Comparison of ENCODE assay signal across 9 mouse cellular contexts in genomic region chr15:81199372-81199959, GRCm38 (mm10). TPM values are rescaled to one million over a fixed set of nuclear protein-coding genes. Genes with fewer than 3 reads are reported as not detected.
A peak's percentile ranks its signal among the peaks of the same experiment; 100 is the strongest.
DNase-seq lines count a peak whose midpoint lies in the region; ATAC-seq and TF ChIP-seq lines count a peak whose summit lies in the region.
"Had no signal": no experiment of that assay in that cellular context is flagged by ENCODE, and none has a peak within 500 bp of the region (broad histone marks: within the 10 kb centered on the region; RNA-seq: fewer than 3 reads in every experiment).

No protein-coding gene starts in this region.

- DNase-seq in intestine, embryonic 14.5 days (ENCODE audit: low spot score), result peak; percentile 89
- peak; percentile 79 for DNase-seq in ES-E14 (ENCODE audit: low read depth, low spot score)
- peak; percentile 81 for DNase-seq in c-Kit-positive CD71-negative TER-119-negative erythroid progenitor cells, embryonic 14.5 days (ENCODE audit: low read depth)
- peak; percentile 68 for DNase-seq in gastrocnemius, postnatal 14 days
- DNase-seq in layer of hippocampus, adult 9-11 months, result peak; percentile 44
- peak; percentile 88 for DNase-seq in lung, postnatal 14 days
- peak; percentile 67 to 88 for DNase-seq in spleen, postnatal 4 days (ENCODE audit: low spot score in 2 of 2)

- H3K4me1 ChIP-seq in intestine, embryonic 14.5 days (replicated peaks; ENCODE audit: control insufficient read depth, insufficient read depth, low read length), result no peaks in the 10 kb centered on the region
- H3K4me1 ChIP-seq in intestine, embryonic 16.5 days (ENCODE audit: control insufficient read depth, insufficient read depth, low read length), result no peaks in the 10 kb centered on the region
- no peaks in the 10 kb centered on the region for H3K4me1 ChIP-seq in ES-E14 (ENCODE audit: control insufficient read depth in 2 of 2, insufficient read depth in 2 of 2, low read length in 2 of 2, poor library complexity in 1 of 2)

- WGBS in intestine, embryonic 14.5 days, result 21% methylated on average over 4 of the region's 4 CpGs
- WGBS in intestine, embryonic 16.5 days, result 18% methylated on average over 4 of the region's 4 CpGs

- ATAC-seq in intestine, embryonic 14.5 days (replicated peaks; ENCODE audit: low FRiP score, low TSS enrichment, low read depth), result no peak
- no peak for ATAC-seq in intestine, embryonic 16.5 days

- no peak overlapping the region for H3K9ac ChIP-seq in intestine, embryonic 14.5 days (ENCODE audit: low read length)
- no peak overlapping the region for H3K9ac ChIP-seq in intestine, embryonic 16.5 days (ENCODE audit: low read depth, low read length)
- H3K9ac ChIP-seq in ES-E14 (ENCODE audit: insufficient read depth, low read depth, low read length, poor library complexity, severe bottlenecking), result no peak overlapping the region

- intact Hi-C loops in gastrocnemius, postnatal 14 days (cut with DNase I; ENCODE audit: low total_unique reads), result loop anchor here (5.0 kb wide), 2 partner anchors 122 to 172 kb away; no protein-coding TSS in a partner anchor

- no peak overlapping the region for H3K27ac ChIP-seq in intestine, embryonic 14.5 days (ENCODE audit: low read depth)
- no peak overlapping the region for H3K27ac ChIP-seq in intestine, embryonic 16.5 days (ENCODE audit: low read length)
- no peak overlapping the region for H3K27ac ChIP-seq in ES-E14 (ENCODE audit: insufficient read depth, low read depth, low read length, poor library complexity, severe bottlenecking)

- no peaks in the 10 kb centered on the region for H3K27me3 ChIP-seq in intestine, embryonic 14.5 days (replicated peaks; ENCODE audit: control insufficient read depth, insufficient read depth, low read length)
- H3K27me3 ChIP-seq in intestine, embryonic 16.5 days (replicated peaks; ENCODE audit: control insufficient read depth, insufficient read depth, low read length), result no peaks in the 10 kb centered on the region

- in situ Hi-C loops in ES-E14 (cut with MboI; ENCODE audit: low sequenced_read_pairs in 2 of 2, unreplicated experiment in 2 of 2), result no loop called here

- no peak overlapping the region for H3K4me3 ChIP-seq in intestine, embryonic 14.5 days (ENCODE audit: low read depth, low read length)
- H3K4me3 ChIP-seq in intestine, embryonic 16.5 days (ENCODE audit: low read length), result no peak overlapping the region
- H3K4me3 ChIP-seq in ES-E14 (ENCODE audit: insufficient read depth in 1 of 2, low read depth in 1 of 2, low read length in 2 of 2, poor library complexity in 1 of 2, severe bottlenecking in 1 of 2), result no peak overlapping the region
- H3K4me3 ChIP-seq: erythroblast, embryonic 14.5 days had no signal

- H3K9me3 ChIP-seq in intestine, embryonic 14.5 days (ENCODE audit: control insufficient read depth, low read length), result no peaks in the 10 kb centered on the region
- H3K9me3 ChIP-seq in intestine, embryonic 16.5 days (ENCODE audit: control insufficient read depth, low read length), result no peaks in the 10 kb centered on the region
- H3K9me3 ChIP-seq in ES-E14 (ENCODE audit: control insufficient read depth, insufficient read depth, low read depth, low read length), result no peaks in the 10 kb centered on the region

- no peaks in the 10 kb centered on the region for H3K36me3 ChIP-seq in intestine, embryonic 14.5 days (ENCODE audit: control insufficient read depth, insufficient read depth, low read length)
- no peaks in the 10 kb centered on the region for H3K36me3 ChIP-seq in intestine, embryonic 16.5 days (ENCODE audit: control insufficient read depth, insufficient read depth, low read length)
- H3K36me3 ChIP-seq in ES-E14 (ENCODE audit: control insufficient read depth, insufficient read depth, low read length, poor library complexity, severe bottlenecking), result no peaks in the 10 kb centered on the region

- H3K4me2 ChIP-seq in intestine, embryonic 14.5 days (ENCODE audit: low read length), result no peak overlapping the region
- no peak overlapping the region for H3K4me2 ChIP-seq in intestine, embryonic 16.5 days (ENCODE audit: low read depth, low read length)

TF ChIP-seq in ES-E14, 5 proteins besides CTCF, POLR2A, EP300 and RAD21:
- TF ChIP-seq ZNF384 (IDR thresholded peaks at IDR 0.05; ENCODE audit: low read depth, low read length), result peak; percentile 96
- TF ChIP-seq CHD2 (IDR thresholded peaks at IDR 0.05; ENCODE audit: low read depth, low read length), result no peak
- TF ChIP-seq ZC3H11A (IDR thresholded peaks at IDR 0.05; ENCODE audit: borderline replicate concordance, low read depth, low read length), result 0 out of 2 replicates have a peak, but pooled peaks have one; percentile 1

RNA-seq across cellular contexts. Expression of gene Mrtfa, which starts 8.9 kb away (rescaled TPM):
- 21.2 and 25.1 TPM in 2 replicates for polyA plus RNA-seq in intestine, embryonic 14.5 days (2014; fragmentation: Nextera tagmentation; extraction: Ambion mirVana)
- 13.7 and 16.5 TPM in 2 replicates for polyA plus RNA-seq in intestine, embryonic 16.5 days (2015; fragmentation: Nextera tagmentation; extraction: Ambion mirVana)
- total RNA-seq in ES-E14 (2012; rRNA removed), result 16.5 and 16.7 TPM in 2 replicates
- 10 to 100 TPM; 17.1 to 37.4 TPM for total RNA-seq in gastrocnemius, postnatal 14 days (2021)

RNA-seq across cellular contexts. Expression of gene Mchr1, which starts 35.8 kb away (rescaled TPM):
- polyA plus RNA-seq in intestine, embryonic 14.5 days (2014; fragmentation: Nextera tagmentation; extraction: Ambion mirVana), result 1.0 and 1.2 TPM in 2 replicates
- polyA plus RNA-seq in intestine, embryonic 16.5 days (2015; fragmentation: Nextera tagmentation; extraction: Ambion mirVana), result 0.97 and 1.2 TPM in 2 replicates
- 0.09 and 0.11 TPM in 2 replicates for total RNA-seq in ES-E14 (2012; rRNA removed)
- total RNA-seq in gastrocnemius, postnatal 14 days (2021), result 1 to 10 TPM; 1.5 to 1.9 TPM
- polyA plus RNA-seq: erythroblast, embryonic 14.5 days had no signal
